Mouse (Mus musculus) E14TG2a.4 (cell line): ENCODE measurements around the gene Ccser1.

Source experiments
- H3K27me3 ChIP-seq: 2 replicates; pipeline ENCODE4 v1.6.1; 2014; ENCODE audit warnings: low read length, control low read depth; ENCODE audit not compliant: insufficient read depth
- H3K36me3 ChIP-seq: 2 replicates; pipeline ENCODE4 v1.6.1; 2014; ENCODE audit warnings: low read length, control low read depth; ENCODE audit not compliant: insufficient read depth
- H3K4me1 ChIP-seq: replicated peaks from 2 replicates; pipeline ENCODE4 v1.6.1; 2014; ENCODE audit warnings: low read depth, low read length, control low read depth
- H3K4me3 ChIP-seq: replicated peaks from 2 replicates; pipeline ENCODE4 v1.5.1; 2014; ENCODE audit warnings: mild to moderate bottlenecking, low read length
- H3K9me3 ChIP-seq: 2 replicates; pipeline ENCODE4 v1.6.1; 2014; ENCODE audit warnings: low read length, control low read depth
- CTCF ChIP-seq: conservative IDR thresholded peaks from 2 replicates; pipeline ENCODE4 v1.5.1; 2014; ENCODE audit warnings: low read length
- NANOG ChIP-seq: IDR thresholded peaks from 2 replicates; pipeline ENCODE4 v1.6.1; 2014; ENCODE audit warnings: borderline replicate concordance, low read length, mixed read lengths
- POU5F1 ChIP-seq: IDR thresholded peaks from 2 replicates; pipeline ENCODE4 v1.6.1; 2014; ENCODE audit warnings: low read length, borderline replicate concordance

The Ccser1 gene

GRCm38 (mm10) chr6:62340319-62340718 lies 1160.2 kb downstream of the Ccser1 start:
- H3K36me3 ChIP-seq: no peaks in the 10 kb centered on the region
- H3K4me1 ChIP-seq: no peaks in the 10 kb centered on the region
- H3K9me3 ChIP-seq: no peaks in the 10 kb centered on the region
- H3K4me3 ChIP-seq: no peak overlapping the region
- TF ChIP-seq POU5F1 (no peak), NANOG (no peak), CTCF (no peak)
- H3K27me3 ChIP-seq: no peaks in the 10 kb centered on the region

GRCm38 (mm10) chr6:62367802-62368201 lies 1187.7 kb downstream of the Ccser1 start:
- Histone ChIP-seq H3K4me1 (no peaks in the 10 kb centered on the region), H3K27me3 (no peaks in the 10 kb centered on the region), H3K4me3 (no peak overlapping the region), H3K9me3 (no peaks in the 10 kb centered on the region), H3K36me3 (no peaks in the 10 kb centered on the region)
- no peak for TF ChIP-seq POU5F1
- no peak for TF ChIP-seq CTCF
- TF ChIP-seq NANOG: no peak
